Mouse (Mus musculus) liver, postnatal 0 days (tissue): Measurements from ENCODE around the gene Chst1.

Experiments
- CTCF ChIP-seq: sonication (generic); IDR thresholded peaks from 2 replicates; pipeline ENCODE4 v1.5.1; 2016; ENCODE audit warnings: antibody characterized with exemption, low read depth
- EP300 ChIP-seq: IDR thresholded peaks from 2 replicates; pipeline ENCODE4 v1.6.1; 2016; ENCODE audit warnings: antibody characterized with exemption, low read depth, mild to moderate bottlenecking

- no peak for TF ChIP-seq CTCF
- no peak for TF ChIP-seq EP300
These were observed 8.6 kb downstream of the Chst1 start for GRCm38 (mm10) chr2:92608013-92608619.
